Mouse (Mus musculus) liver, adult 2 months (tissue): ENCODE data around the gene Slc7a15.

Source experiments
- CTCF ChIP-seq: fragments of 200-500 bp; IDR thresholded peaks from 2 replicates; pipeline ENCODE4 v1.5.1; 2011; ENCODE audit warnings: low read depth, low read length, control low read depth
- POLR2A ChIP-seq: fragments of 200-500 bp; IDR thresholded peaks from 2 replicates; pipeline ENCODE4 v1.6.1; 2011; ENCODE audit warnings: low read length, control low read depth; ENCODE audit not compliant: insufficient read depth; ENCODE audit errors: extremely low read depth

DNA sequence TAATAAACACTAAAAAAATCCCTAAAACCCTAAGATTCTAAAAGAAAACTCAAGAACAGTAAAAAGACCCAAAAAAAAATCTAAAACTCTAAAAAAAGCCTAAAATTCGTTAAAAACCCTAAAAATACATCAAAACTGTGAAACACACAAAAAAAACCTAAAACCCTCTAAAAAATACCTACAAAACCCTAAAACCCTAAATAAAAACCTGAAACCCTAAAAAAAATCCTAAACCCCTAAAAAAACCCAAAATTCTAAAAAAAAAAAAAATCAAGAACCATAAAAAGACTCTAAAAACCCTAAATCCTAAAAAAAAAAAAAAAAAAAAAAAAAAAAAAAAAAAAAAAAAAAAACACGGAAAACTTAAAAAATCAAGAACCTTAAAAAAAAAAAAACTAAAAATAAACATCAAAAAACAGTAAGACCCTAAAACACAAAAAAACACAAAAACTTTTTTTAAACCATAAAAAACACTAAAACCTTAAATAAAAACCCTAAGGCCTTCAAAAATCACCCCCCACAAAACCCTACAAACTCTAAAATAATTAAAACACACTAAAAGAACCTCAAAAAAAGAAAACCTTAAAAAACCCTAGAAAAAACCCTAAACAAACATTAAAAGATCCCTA is 34.0 kb upstream of the Slc7a15 start:
- TF ChIP-seq CTCF (no peak), POLR2A (no peak)
